Mouse (Mus musculus) gastrocnemius, adult 18-20 months (tissue): ENCODE measurements around the gene Lingo2. TPM values are rescaled to one million over a fixed set of nuclear protein-coding genes. Genes with fewer than 3 reads are reported as not detected.
"Not testable (repeated sequence)": the region's sequence is repeated elsewhere in the genome, so short reads cannot be mapped to it uniquely, and the experiment has no call there.

Experiments
- DNase-seq: peaks from one replicate; pipeline ENCODE4 v3.0.0; 2021; ENCODE audit warnings: low spot score
- total RNA-seq, 2 experiments: library from RNA; stranded (reverse); gene quantifications; 2 replicates each; pipeline ENCODE4 v1.2.3; 2021

Lingo2 gene
- total RNA-seq, 2 experiments from 2014 or later, result not detected

DNA sequence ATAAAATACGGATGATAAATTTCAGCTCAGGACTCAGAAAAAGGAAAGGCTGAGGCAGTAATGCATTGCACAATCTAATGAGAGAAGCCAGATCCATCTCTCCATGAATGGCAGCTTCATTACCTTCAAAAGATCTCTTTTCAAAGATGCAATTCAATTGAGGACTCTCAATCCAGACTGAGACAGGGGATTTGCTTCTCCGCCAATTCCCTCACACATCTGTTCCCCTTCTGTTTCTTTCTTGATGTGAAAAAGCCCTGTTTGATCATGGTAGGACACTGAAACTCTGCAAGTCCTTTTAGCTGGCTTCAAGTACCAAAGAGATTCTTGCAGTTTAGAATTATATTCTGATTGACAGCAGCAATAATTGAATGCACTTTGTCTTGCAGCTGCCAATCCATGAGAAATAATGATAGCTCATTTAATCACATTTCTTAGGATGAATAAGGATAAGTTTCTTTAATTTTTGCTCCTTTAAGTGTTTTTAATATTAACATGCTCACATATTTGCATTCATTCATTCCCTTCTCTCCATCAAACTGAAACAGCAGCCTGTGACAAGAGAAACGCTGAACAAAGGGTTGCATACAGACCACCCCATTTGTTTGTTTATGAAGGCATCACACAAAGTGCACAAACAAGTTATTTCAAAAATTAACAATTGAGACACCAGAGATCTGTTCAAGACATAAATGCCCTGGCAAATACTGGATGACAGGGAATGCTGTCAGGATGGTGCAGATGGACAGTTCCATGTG lies 870.3 kb downstream of the Lingo2 start:
- DNase-seq, result no peak

DNA sequence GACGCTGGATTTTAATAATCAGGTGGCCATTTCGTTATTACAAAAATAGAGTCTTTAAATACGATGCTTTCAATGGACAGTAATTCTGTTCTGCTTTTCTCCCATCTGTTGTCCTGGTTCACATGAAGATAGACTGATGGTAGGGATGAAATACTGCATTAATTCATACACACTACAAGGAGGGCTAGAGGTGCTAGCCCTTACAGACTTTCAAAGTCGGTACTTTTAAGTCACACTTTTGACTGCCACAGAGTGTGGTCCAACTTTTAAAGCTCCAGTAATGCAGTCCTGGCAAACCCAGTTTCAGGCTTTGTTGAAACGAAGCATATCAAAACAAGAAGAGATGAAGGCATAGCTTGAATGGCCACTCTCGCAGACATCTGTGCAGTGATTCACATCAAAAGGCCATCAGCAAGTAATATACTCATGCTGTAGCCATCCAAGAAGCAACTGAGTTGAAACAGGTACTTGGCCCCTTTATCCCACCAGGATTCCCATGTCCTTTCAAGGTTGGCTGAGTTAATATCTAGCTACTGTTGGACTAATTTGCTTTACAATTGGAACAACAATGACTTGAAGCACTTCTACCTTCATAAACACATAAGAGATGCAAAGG lies 872.5 kb downstream of the Lingo2 start:
- no peak for DNase-seq

- not testable (repeated sequence) for DNase-seq
Observed at GRCm38 (mm10) chr4:36064701-36065100, 886.8 kb downstream of the Lingo2 start.

DNA sequence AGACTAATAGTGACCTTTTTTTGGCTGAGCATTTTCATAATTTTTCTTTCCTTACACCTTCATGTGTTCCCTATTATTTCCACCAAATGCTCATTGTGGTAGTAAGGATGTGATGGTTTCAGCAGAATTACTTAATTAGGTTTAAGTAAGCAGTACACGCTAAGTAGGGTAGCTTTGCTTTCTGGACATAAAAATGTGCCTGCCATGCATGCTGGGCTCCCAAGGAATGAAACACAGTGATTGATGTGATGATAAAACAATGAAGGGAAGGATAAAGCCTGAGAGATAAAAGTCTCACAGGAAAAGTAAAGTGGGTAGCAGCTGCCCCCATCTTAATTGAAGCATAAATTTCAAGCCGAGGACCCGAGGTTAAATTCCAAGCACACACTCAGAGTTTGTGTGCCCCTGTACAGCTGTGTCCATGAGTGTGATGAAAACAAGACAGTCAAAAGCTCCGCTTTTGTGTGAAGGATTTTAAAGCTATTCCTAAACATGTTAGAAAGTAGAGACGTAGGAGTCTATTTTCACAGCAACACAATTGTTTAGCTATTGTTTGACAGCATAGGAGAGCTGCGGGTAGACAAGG lies 898.7 kb downstream of the Lingo2 start:
- DNase-seq, result no peak

DNA sequence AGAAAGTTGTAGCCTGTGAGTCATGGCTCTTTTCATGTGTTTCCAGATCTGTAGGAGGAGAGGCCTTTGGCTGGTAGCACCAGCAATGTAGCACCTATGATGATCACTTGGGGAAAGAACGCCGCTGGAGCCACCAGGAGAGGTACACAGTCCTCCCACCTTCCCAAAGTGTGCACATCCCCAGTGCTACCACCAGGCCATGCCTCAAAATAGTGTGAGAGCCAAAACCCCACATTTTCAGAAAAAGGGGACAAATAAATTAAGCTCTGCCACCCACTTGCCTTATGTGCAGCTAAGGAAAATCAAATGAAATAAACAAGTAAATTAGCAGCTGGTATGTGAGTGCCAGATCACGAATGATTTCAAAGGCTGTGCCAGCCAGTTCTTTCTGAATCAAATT lies 911.2 kb downstream of the Lingo2 start:
- no peak for DNase-seq

- no peak for DNase-seq
Observed at GRCm38 (mm10) chr4:36038742-36039141, 912.8 kb downstream of the Lingo2 start.

DNA sequence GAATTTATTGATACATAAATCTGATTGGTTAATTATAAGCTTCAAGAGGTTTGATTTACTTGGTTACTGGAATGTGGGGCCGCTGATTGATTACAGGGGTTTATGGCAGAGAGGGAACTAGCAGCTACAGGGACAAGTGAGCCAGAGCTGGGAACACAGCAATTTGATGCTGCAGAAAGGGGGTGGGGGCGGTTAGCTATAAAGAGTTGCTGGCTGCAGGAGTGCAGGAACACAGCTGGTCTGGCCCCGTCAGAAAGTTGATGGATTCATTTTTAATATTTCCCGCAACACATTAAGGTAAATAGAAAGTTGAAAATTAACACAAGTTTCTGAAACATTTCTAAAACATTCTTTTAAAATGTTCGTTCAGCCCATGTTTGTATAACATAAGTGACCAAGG lies 919.5 kb downstream of the Lingo2 start:
- no peak for DNase-seq

- DNase-seq, result no peak
Observed at GRCm38 (mm10) chr4:36014181-36014580, 937.4 kb downstream of the Lingo2 start.

- DNase-seq, result no peak
Observed at GRCm38 (mm10) chr4:35992005-35992763, 959.4 kb downstream of the Lingo2 start.

GRCm38 (mm10) chr4:35986012-35986411 lies 965.5 kb downstream of the Lingo2 start:
- no peak for DNase-seq

- no peak for DNase-seq
Observed at GRCm38 (mm10) chr4:35963532-35963931, 988.0 kb downstream of the Lingo2 start.

DNA sequence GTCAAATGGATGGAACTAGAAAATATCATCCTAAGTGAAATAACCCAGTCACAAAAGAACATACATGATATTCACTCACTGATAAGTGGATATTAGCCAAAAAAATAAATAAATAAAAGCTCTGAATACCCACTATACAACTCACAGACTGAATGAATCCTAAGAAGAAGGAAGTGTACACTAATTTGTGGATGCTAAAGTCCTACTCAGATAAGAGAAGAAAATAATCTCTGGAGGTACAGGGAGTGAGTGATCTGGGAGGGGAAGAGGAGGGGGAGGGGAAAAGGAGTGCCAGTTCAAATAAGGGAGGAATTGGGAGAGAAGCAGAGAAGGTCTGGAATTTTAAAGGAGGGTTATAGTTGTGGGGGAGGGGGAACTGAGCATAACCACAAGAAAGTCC lies 999.7 kb downstream of the Lingo2 start:
- DNase-seq, result no peak

DNA sequence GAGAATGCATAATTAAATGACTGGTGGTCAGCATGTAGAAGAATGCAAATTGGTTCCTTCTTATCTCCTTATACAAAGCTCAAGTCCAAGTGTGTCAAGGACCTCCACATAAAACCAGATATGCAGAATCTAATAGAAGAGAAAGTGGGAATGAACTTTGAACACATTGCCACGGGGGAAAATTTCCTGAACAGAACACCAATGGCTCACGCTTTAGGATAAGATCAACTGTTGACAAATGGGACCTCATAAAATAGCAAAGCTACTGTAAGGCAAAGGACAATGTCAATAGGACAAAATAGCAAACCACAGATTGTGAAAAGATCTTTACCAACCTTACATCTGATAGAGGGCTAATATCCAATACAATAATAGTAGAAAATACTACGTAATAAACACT lies 1000.3 kb downstream of the Lingo2 start:
- no peak for DNase-seq

- no peak for DNase-seq
Observed at GRCm38 (mm10) chr4:35934056-35934661, 1017.4 kb downstream of the Lingo2 start.

GRCm38 (mm10) chr4:35927722-35928121 lies 1023.8 kb downstream of the Lingo2 start:
- DNase-seq, result no peak

DNA sequence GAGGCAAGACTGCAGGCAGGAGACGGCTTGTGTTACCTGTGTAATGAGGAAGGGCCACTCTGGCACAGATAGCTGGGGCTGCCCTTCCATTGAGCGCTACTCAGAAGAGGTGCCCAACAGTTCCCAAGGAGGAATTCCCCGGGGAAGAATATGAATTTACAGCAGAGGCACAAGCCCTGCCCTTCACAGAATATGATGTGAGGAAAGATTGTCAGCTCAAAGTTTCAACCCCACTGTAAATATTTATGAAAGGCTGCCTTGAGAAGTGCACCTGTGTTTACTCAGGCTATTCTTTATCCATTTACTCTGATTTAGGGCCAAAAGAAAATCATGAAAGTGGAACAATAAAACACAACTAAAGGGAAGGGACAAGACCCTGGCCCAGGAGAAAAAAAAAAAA lies 1034.1 kb downstream of the Lingo2 start:
- no peak for DNase-seq

- DNase-seq, result no peak
Observed at GRCm38 (mm10) chr4:35897769-35898564, 1053.6 kb downstream of the Lingo2 start.

DNA sequence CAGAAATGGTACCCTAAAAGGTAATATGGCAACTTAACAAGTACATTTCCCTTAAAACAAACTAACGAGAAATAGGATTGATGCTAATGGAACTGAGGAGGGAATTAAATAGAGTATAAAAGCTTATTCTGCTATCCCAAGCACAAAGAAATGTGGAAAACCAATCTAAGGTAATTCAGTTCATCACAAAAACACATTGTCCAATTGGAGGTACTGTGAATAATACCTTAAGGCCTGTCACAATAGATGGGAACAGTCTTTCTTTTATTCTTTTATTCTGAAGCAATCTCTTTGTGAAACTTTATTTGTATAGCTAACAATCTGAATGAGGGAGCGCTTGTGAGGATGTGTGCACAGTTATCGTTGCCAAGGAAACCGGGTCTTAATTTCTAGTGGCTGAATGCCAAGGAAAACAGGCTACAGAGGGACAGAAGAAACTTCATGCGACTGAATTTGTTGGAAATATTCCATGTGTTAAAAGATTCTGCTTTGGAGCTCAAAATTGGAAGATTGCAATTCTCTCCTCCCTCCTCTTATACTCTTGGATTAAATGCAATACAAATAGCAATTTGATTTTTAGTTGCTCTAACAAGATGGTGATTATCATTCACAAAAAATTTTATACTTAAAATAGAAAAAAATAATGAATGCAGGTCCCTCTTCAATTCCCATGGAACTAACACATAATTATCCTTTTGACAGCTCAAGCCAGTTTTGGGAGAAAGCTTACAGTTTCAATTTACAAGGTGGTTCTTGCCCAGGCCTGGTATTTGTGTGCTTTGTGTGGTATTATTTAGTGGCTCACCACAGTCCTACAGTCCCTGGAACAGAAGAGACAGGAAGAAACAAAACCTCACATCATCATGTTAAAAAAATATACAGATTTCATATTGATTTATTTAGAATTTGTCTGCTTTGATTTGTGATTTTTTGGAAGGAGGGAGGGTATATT lies 1065.7 kb downstream of the Lingo2 start:
- DNase-seq, result no peak

- DNase-seq, result no peak
Observed at GRCm38 (mm10) chr4:35884946-35885460, 1066.5 kb downstream of the Lingo2 start.
